Mouse (Mus musculus): Measurements from ENCODE around the gene Cox10.

Gene Cox10

DNA sequence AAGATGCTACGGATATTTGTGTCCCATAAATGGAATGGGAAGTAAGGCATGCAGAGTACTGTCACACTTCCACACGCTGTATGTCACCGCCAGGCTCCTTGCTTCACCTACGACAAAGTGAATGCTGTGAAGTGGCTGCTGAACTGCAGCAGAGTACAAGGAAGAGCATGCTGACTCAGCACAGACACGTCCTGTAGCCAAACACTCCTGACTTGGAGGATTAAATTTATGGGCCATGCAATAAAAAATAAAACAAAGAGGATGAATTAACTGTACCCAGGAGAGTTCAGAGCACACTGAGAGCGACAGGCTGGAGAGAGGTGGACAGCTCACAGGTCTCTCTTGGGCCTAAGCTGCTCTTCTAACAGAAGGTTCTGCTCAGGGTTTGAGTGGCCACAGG lies 79.8 kb downstream of the Cox10 start:
- DNase-seq (ENCODE audit: low read depth, low spot score): no peak

DNA sequence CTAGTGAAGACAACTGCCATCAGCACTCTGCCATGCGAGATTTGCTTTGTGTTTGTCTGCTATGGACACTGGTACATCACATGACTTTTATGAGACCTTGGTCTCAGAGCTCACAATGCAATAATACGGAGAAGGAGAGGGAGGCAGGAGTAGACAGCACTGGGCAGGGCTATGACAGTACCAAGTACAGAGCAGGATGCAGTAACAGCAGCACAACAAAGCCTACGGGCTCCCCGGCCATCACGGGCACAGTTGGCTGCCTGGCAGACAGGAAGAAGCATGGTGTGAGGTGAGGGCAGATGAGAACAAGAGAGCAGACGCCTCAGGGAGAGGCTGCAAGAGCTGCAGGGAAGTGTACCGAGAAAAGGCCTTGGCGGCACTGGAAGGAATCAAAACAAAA lies 87.3 kb downstream of the Cox10 start:
- DNase-seq (ENCODE audit: low read depth, low spot score): no peak

DNA sequence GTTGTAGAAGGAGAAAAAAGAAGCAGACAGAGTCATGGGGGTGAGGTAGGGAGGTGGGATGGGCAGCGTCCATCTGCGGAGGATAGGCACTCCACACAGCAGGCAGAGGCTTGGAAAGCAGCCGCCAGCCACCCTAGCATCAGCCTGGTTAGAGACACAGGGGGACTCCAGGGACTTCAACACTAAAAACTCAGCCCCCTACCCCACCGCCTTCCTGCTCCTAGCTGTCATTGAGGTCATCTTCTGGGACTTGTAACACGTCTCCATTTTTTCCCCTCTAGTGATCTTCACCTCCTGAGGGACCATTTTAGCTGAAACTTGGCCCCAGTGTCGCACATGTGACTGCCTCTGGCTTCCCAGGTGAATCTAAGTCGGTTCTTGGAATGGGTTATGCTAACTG lies 88.5 kb downstream of the Cox10 start:
- no peak for DNase-seq (ENCODE audit: low read depth, low spot score)

GRCm38 (mm10) chr11:63990311-63990710 lies 89.0 kb downstream of the Cox10 start:
- no peak for DNase-seq (ENCODE audit: low read depth, low spot score)

- DNase-seq (ENCODE audit: low read depth, low spot score): no peak
These were observed 90.0 kb downstream of the Cox10 start for GRCm38 (mm10) chr11:63988991-63989860.

DNA sequence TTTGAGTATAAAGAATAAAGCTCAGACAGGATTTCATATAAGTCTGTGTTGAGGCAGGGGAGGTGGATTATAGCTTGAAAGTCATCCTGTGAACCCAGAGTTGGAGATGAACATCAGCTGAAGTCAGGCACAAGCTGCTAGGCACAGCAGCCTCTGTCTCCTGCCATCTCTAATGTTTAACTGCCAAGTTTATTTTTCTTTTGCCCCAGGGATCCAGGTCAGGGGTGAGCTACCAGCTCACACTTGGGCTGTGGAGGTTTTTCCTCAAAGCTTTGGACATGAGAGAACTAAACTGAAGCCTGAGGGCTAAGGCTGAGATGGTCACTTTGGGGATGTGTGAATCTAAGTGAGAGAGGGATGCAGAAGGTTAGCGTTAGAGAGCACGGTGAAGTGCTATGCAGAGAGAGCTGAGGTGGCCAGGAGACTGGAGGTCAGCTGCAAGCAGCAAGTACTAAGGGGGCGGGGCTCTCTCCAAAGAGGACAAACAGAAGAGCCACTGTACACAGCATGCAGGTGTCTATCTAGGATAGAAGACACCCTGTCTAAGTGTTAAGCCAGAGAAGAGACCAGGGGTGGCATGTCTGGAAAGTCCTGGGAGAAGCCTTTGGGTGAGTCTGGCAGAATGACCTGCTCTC lies 91.1 kb downstream of the Cox10 start:
- no peak for DNase-seq (ENCODE audit: low read depth, low spot score)

DNA sequence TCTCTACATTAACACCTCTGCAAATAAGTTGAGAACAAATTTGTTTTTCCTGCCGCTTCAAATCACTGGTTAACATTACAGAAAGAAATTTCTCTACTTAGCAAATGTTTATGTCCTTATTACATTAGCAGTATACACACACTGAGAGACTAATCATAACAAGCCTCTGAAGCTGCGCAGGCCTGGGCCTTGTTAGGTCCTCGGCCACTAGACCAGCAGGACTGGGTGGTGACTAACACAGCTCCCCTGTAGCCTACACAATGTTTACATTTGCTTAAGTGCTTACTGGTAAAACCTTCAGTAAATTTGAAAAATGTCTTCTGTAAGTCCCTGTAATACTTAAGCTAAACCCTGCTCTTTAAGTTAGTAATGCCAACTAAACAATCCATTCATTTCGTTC lies 92.6 kb downstream of the Cox10 start:
- no peak for DNase-seq (ENCODE audit: low read depth, low spot score)

GRCm38 (mm10) chr11:63985481-63985880 lies 93.8 kb downstream of the Cox10 start:
- no peak for DNase-seq (ENCODE audit: low read depth, low spot score)

DNA sequence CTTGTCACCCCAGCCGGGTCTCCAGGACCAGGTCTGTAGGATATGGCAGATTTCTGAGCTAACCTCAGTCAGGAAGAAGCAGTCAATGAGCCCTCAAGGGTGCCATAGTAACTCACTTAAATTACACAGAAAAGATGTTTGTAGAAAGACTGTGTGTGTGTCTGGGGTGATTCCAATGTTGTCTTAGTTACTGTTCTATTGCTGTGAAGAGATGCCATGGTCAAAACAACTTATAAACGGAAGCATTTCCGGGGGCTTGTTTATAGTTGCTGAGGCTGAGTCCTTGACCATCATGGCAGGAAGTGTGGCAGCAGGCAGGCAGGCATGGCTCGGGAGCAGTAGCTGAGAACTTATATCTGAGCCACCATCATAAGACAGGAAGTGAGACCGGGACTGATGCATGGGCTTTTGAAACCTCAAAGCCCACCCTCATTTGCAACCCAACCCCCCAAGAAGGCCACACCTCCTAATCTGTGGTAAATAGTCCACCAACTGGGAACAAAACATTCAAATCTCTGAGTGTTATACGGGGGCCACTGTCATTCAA lies 94.6 kb downstream of the Cox10 start:
- DNase-seq (ENCODE audit: low read depth, low spot score): no peak

DNA sequence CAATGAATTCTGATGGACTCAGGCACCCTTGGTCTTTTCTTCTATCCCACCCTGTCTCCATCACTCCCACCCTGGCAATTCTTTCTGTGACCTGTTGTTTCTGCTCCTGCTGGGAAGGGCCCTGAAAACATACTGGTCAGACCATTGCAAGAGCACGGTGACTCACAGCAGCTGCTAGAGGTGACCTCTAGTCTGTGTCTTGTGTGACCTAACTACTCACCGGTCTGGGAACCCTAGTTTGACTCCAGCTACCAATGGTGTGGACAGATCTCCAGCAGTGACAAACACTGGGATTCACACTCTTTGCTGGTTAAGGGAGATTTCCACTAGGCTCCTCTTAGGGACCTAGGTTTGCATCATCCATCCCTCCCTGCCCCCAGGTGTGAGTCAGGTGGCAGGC lies 101.5 kb downstream of the Cox10 start:
- DNase-seq (ENCODE audit: low read depth, low spot score): no peak

DNA sequence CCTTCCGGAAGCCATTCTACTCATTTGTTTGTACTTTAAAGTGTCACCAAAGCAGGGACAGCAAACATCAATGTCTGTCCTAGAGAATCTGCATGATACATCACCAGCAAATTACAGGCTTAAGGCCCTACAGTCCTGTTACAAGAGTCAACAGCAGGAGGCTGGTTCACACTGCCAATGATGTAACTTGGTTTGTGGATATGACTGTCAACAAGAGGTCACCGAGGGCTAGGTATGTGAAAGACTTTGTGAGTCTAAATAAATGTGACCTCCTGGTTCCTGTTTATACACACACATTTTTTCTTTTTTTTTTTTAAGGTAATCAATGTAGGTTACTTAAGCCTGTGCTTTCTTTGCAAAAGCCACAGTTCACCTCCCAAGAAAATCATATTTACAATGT lies 102.5 kb downstream of the Cox10 start:
- DNase-seq (ENCODE audit: low read depth, low spot score): no peak

DNA sequence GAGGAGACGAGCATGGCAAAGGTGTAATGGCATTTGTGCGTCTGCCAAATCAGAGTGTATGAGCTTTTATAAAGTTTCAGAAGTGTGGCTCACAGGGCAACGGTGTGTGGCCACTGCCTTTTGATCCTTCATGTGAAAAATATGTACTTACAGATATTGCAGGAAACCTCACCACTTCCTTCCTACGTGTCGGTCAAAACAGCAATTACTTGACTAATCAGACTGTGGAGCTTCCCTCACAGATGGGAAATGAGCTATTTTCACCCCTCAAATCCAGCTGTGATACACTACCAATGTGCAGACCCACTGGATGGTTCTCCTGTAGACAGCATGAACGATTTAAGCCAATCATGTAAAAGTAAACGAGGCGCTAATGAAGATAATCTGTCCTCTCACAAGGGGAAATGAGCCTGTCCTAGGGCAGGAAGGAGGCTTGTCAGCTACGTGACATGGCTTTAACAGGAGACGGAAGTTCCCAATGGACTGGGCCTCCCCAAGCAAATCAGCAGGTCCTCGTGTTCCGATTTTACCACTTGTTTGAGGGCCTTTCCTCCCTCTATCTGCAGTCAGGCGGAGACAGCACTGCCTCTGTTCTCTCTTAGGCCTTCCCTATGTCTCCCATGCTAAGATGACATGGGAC lies 103.9 kb downstream of the Cox10 start:
- no peak for DNase-seq (ENCODE audit: low read depth, low spot score)

- DNase-seq (ENCODE audit: low read depth, low spot score): no peak
These were observed 105.3 kb downstream of the Cox10 start for GRCm38 (mm10) chr11:63973973-63974372.

GRCm38 (mm10) chr11:63971462-63971861 lies 107.8 kb downstream of the Cox10 start:
- no peak for DNase-seq (ENCODE audit: low read depth, low spot score)

DNA sequence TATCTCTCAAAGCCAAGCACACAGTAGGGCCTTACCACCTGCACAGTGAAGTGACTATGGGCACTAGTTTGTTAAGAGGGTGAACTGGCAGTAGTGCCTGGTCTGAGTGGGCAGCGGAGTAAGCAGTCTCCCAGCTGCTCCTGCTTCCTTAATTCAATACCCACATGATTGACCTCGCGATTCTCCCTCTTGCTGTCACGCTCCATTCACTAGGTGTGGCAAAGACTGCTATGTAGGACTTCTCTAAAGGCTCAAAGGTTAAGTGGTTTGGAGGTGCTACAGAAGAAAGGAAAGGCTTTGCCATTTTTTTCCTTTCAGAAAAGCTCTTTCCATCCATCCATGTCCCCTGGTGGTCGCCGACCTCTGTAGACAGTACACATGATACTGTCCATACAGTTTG lies 108.5 kb downstream of the Cox10 start:
- no peak for DNase-seq (ENCODE audit: low read depth, low spot score)

- no peak for DNase-seq (ENCODE audit: low read depth, low spot score)
These were observed 109.9 kb downstream of the Cox10 start for GRCm38 (mm10) chr11:63969205-63969910.

DNA sequence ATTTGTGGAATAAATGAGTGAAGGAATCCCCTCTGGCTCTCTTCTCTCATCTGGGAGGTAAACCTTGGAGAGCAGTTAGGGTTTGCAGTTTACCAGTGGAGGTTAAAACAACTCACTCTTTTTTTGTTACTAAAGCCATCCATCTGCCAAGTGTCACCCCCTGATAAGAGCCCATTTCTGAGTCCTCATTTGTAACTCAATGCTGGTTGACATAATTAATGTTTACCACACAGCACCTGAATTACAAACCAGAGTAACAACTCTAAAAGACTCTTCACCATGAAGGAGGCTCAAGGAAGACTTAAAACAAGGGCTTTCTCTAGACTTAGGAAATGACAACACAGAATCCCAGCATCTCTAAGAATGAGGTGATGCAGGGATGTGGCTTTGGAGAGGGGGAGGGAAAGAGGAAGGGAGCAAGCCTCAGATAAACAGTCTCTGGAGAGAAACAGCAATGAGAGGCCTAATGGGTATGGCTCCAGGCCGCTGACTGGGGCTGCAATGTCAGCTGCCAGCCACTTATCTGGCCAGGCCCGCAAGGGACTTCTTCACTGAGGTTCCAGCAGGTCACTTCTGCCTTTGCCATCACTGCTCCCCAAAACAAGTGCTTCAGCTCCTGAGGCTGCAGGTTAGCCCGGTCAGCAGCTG lies 110.8 kb downstream of the Cox10 start:
- no peak for DNase-seq (ENCODE audit: low read depth, low spot score)

DNA sequence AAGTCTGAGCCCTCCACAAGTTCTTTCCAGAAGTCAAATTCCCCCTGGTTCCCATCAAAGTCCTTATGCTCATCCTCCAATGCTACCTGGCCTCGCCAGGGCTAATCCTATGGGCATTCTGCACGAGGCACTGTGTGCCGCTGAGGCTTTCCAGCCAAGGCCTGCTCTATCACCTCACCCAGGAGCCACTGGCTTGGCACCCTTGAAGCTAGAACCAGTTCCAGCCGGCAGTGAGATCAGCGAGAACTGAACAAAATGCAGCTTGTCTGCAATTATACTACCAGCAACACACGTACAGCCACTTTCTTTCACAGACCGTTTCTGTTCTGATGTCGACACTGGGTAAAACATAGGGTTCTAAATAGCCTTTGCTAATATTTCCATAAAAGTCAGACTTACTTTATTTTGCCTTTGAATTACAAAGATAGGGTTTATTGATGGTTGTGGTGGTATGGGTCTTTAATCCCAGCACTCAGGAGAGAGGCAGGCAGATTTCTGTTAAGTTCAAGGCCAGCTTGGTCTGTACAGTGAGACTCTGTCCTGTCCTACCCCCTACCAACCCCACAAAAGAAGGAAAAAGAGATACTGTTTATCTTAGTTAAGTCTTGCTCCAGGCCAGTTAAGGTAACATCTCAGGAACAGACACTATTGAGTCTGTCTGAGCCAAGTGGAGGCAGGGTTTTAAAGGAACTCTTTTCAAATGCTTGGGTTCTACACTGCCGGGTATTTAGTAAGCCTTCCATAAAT lies 111.5 kb downstream of the Cox10 start:
- no peak for DNase-seq (ENCODE audit: low read depth, low spot score)

DNA sequence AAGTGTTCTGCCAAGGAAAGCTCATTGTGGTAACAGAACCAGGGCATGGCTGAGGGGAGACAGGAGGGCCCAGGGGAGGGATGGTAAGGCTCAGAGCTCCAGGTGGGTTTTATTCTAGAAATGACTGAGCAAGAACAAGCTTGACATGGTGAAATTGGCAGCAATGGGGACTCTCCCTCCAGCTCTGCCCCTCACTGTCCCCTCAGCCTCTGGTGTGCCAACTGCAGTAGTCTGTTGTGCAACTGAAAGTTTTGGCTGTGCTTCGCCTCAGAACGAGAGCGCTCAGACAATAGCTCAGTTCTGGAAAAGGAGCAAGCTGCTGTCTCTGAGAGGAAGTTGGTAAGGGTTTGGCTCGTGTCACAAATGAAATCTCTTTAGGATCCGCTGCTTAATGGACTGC lies 113.8 kb downstream of the Cox10 start:
- no peak for DNase-seq (ENCODE audit: low read depth, low spot score)

- DNase-seq (ENCODE audit: low read depth, low spot score): no peak
These were observed 122.1 kb downstream of the Cox10 start for GRCm38 (mm10) chr11:63957207-63957606.

DNA sequence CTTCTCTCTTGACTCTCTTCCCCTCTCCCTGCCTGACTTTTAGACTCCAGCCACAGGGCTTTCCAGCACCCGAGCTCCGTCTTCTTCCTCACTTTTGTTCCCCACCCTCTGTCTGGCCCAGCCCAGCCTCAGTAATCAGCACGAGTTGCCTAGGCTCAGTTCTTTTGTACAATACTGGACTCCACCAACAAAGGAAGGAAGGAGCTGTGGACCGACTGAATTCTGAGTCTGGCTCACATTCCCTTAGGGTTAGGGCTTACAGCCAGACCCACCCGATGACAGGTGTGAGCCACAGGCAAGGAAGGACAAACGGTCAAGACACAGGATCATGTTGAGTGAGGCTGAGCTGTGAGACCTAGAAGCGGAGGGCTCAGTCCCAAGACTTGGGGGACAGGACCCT lies 122.5 kb downstream of the Cox10 start:
- DNase-seq (ENCODE audit: low read depth, low spot score): no peak
